Mouse (Mus musculus): ENCODE data around the gene Psme4. TPM values are rescaled to one million over a fixed set of nuclear protein-coding genes. Genes with fewer than 3 reads are reported as not detected.

Gene Psme4
- total RNA-seq, 2 experiments from 2014 or later: 51.2 to 60.7 TPM

GRCm38 (mm10) chr11:30785497-30785896 is 14.0 kb downstream of the Psme4 start:
- DNase-seq (ENCODE audit: low spot score in 2 of 2): no peak

DNA sequence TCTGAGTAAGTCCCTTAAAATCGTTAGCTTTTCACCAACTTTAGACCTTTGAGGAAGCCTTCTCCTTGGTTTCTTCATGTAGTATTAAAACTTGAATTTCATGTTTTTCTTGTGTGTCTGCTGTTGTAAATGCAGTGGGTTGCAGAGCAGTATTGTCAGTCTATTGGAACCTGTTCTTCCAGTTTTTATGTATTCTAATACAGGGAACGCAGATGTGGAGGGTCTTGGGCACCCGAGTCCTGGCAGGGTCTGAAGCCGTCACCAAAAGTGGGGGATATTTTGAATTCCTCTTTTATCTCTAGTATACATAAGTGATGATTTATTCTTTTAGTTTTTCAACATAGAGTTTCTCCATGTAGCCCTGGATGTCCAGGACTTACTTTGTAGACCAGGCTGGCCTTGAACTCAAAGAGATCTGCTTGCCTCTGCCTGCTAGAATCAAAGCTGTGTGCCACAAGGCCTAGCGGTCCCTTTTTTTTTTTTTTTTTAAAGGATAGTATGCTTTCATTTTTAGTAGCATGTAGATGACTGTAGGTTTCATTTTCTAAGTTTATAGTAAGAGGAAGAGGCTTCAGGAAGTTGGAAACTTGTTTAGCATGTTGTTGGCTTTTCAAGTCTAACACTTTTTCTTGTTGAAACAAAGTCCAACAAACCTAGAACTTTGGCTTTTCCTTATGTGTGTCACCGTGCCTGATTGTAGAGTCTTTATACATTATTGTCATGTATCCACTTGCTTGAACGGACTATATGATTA is 14.9 kb downstream of the Psme4 start:
- DNase-seq (ENCODE audit: low spot score in 2 of 2): no peak

DNA sequence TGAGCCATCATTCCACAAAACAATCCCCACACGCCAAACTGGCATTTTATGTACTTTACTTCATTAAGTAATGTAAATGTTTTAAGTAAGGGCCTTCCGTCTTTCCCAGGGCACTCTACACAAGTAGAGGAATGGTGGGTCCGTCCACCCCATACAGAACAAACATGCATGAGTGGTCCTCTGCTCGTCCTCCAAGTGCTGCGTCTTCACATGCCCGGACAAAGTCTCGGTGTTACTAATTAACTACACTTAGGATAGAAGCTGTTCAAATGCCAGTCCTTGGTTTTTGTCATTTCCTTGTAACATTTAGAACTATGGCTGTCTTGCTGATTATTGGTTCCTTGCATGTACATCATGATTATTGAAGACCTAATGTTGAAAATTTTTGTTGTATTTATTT is 21.2 kb downstream of the Psme4 start:
- no peak for DNase-seq (ENCODE audit: low spot score in 2 of 2)

DNA sequence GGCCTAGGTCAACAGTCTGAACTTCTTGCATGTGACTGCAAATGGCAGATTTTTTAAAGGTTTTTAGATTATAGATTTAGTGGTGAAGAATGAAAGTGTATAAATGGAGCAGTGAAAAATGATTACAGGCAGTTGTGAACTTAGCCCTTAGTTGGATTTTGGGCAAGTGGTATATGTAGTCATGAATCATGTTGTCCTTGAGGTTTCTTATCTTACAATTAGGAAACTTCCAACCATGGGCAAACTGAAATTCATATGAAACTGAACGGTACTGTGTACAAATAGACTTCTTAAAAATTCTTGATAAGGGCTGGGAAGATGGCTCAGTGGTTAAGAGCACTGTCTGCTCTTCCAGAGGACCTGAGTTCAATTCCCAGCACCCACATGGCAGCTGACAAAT is 22.2 kb downstream of the Psme4 start:
- no peak for DNase-seq (ENCODE audit: low spot score in 2 of 2)

- DNase-seq (ENCODE audit: low spot score in 2 of 2): no peak
Observed at GRCm38 (mm10) chr11:30797236-30797635, 25.7 kb downstream of the Psme4 start.

DNA sequence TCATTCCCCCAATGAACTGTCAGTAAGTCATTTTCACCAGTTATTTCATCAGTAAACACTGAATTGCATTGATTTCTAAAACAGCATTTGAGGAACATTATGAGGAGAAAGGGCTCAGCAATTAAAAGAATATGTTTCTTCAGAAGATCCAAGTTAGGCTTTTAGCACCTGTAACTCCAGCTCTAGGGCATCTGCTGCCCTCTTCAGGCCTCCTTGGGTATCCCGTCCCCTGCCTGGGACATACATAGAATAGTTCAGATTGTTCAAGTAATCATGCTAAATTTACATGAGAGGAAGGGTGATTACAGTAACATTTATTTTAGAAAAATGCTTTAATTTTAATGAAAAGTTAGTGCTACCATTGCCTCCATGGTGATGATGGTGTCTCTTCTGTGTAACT is 28.0 kb downstream of the Psme4 start:
- DNase-seq (ENCODE audit: low spot score in 2 of 2): peak; percentile 18 to 46

DNA sequence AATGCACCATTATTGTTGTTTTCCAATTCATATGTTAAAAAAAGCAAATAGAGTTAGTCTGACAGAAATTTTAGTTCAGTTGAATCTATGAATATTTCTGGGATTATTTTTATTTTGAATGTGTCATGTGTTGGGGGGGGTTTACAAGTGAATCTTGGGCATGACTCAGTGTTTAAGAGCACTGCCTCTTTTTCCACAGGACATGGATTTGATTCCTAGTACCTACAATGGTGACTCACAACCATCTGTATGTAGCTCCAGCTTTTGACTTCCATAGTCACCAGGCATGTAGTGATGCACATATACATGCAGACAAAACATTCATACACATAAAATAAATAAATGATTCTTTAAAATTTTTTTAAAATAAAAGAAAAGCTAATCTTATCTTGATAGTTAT is 28.6 kb downstream of the Psme4 start:
- DNase-seq (ENCODE audit: low spot score in 2 of 2): no peak

DNA sequence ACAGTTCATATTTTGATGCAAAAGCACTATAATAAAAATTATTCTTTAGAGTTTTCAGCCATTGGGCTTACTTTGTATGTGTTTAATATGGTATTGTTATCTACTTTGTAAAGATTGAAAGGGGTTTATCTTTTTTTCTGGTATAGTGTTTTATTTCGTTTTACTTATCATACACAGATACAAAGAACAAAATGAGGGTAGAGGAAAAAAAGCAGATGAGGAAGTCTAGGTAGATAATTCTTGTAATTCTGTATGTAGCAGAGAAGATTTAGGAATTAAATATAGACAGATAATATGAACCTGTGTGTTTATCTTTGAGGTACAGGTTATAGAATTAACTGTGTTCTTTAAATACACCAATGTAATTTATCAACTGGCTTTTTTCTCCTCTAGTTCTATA is 30.9 kb downstream of the Psme4 start:
- DNase-seq (ENCODE audit: low spot score in 2 of 2): no peak

DNA sequence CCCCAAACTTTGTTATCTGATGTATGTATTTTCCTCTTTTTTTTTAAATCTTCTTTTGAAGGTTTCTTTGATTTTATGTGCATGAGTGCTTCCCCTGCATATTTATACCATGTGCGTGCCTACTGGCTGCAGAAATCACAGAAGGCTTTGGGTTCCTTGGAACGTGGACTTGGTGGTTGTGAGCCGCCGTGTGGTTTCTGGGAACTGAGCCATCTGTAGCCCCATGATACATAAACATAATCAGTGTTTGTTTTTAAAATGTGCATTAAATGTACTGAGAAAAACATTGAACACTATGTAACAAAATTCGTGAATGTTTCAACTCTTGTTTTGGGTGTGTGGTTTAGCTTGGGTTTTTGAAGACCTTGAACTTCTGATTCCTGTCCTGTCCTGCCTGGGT is 49.6 kb downstream of the Psme4 start:
- DNase-seq (ENCODE audit: low spot score in 2 of 2): no peak

GRCm38 (mm10) chr11:30838793-30839192 is 67.3 kb downstream of the Psme4 start:
- no peak for DNase-seq (ENCODE audit: low spot score in 2 of 2)

- no peak for DNase-seq (ENCODE audit: low spot score in 2 of 2)
Observed at GRCm38 (mm10) chr11:30844355-30844754, 72.8 kb downstream of the Psme4 start.

GRCm38 (mm10) chr11:30872425-30872824 is 100.9 kb downstream of the Psme4 start:
- no peak for DNase-seq (ENCODE audit: low spot score in 2 of 2)

DNA sequence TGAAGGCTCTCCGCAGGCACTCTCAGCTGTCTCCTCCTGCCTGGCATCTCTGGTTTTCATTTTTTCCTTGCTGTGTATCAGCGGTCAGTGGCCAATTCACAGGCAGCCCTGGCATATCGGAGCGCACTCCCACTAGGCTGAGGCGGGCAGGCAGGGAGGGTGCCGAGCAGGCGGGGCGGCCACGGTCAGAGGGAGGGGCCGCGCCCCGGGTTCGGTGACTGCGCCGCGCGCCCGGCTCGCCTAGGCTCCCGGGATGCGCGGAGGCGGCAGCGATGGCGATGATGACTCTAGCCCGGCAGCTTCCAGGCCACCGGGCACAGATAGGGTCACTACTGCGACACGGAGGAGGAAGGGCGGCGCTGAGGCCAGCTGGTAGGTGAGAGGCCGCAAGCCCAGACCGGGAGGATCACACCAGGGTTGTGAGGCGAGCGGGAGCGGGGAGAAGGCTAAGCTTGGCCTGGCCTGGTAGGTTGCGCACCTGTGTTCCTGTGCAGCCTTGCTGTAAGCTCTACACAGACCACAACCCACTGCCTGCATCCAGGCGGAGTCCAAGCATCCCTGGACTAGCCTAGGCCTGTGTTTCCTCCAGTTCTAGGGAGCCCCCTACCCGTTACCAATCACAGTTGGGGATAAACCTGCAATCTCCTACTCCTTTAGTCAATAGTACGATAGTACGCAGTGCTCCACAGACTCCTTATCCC is 113.8 kb downstream of the Psme4 start, which contains the start of the genes Gpr75 and Asb3:
Gpr75 (plus strand) TSS at position 188 of the 701 bp plus-strand sequence.
Asb3 (plus strand) TSS at position 246 of the 701 bp plus-strand sequence.
- peak; percentile 51 to 74 for DNase-seq (ENCODE audit: low spot score in 2 of 2)

GRCm38 (mm10) chr11:30888153-30888552 is 116.6 kb downstream of the Psme4 start:
- DNase-seq (ENCODE audit: low spot score in 2 of 2): no peak

DNA sequence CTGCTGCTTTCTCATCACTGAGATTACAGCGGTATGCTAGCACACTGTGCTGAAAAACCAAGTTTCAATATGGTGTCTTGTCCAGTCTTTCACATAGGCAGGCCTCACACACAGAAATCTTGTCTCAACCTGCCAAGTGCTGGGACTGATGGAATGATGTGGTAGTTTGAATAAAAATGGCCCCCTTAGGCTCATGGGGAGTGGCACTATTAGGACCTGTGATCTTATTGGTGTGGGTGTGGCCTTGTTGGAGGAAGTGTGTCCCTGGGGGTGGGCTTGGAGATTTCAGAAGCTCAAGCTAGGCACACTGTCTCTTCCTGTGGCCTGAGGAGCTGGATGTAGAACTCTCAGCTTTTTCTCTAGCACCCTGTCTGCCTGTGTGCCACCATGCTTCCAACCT is 124.7 kb downstream of the Psme4 start:
- no peak for DNase-seq (ENCODE audit: low spot score in 2 of 2)

DNA sequence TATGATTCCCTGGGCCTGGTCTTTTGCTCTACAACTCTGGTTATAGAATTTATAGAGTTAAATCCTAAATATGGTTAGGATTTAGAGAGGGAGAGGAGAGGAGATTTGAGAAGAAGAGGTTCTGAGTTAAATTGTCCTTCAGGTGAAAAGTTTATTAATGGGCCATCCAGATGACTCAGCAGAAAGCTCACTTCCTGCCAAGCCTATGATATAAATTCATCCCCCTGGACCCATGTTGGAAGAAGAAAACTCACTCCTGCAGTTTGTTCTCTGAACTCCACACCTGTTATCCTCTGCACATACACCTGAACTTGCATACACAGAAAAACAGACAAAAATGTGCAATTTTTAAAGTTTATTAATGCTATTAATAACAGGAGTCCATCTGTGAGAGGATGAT is 127.8 kb downstream of the Psme4 start:
- DNase-seq (ENCODE audit: low spot score in 2 of 2): no peak

- no peak for DNase-seq (ENCODE audit: low spot score in 2 of 2)
Observed at GRCm38 (mm10) chr11:30912311-30912710, 140.8 kb downstream of the Psme4 start.

GRCm38 (mm10) chr11:30920641-30921040 is 149.1 kb downstream of the Psme4 start:
- DNase-seq (ENCODE audit: low spot score in 2 of 2): no peak

DNA sequence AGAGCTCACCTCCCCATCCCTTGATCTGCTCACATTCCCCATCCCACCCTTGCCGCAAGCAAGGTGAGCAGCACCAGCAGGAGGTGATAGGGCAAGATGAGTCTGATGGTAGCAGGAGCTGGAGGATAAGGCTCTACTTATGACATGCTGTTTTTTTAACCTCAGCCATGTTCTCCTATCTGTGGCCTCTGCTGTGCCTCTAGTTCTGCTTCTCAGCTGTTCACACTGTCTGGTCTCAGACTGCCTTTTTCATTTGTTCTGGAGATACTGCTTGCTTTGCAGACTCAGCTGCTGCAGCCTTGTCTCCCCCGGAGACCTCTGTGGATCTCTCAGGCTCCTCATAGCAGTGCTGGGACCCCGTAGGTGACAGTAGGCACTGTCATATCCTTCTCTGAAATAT is 151.8 kb downstream of the Psme4 start:
- DNase-seq (ENCODE audit: low spot score in 2 of 2): no peak

GRCm38 (mm10) chr11:30928079-30928478 is 156.6 kb downstream of the Psme4 start:
- no peak for DNase-seq (ENCODE audit: low spot score in 2 of 2)

DNA sequence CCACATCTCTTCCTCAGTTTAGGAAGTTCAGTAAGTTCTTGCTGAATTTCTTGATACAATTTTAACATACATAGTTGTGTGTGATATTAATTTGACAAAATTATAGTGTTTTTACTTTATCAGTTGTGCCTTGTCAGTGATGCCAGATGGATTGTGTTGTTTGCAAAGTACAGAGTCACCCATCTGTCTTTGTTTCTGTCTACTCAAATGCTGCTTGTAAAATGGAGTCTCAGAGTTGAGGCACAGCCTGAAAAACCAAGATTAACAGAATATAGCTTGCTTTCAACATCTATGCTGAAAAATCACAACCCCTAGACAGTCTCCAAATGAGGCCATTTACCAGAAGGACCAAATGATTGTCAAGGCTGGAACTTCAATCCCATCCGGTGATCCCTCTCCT is 157.0 kb downstream of the Psme4 start:
- DNase-seq (ENCODE audit: low spot score in 2 of 2): no peak
